Mouse (Mus musculus): ENCODE results near the gene Tmem209. TPM values are rescaled to one million over a fixed set of nuclear protein-coding genes. Genes with fewer than 3 reads are reported as not detected.

The Tmem209 gene
- polyA plus RNA-seq, 1 experiment: 84.7 TPM

GRCm38 (mm10) chr6:30469370-30469769, 40.2 kb downstream of the Tmem209 start:
- TF ChIP-seq POLR2A (IDR thresholded peaks at IDR 0.05; ENCODE audit: low read depth, low read length) (no peak), CTCF (IDR thresholded peaks at IDR 0.05; ENCODE audit: borderline replicate concordance, insufficient read depth, low read length) (no peak)
- H3K27ac ChIP-seq (ENCODE audit: insufficient read depth, low read length): no peak overlapping the region
- no peaks in the 10 kb centered on the region for H3K4me1 ChIP-seq (ENCODE audit: control insufficient read depth, insufficient read depth, low read length)
- H3K4me3 ChIP-seq (ENCODE audit: insufficient read depth, low read length): no peak overlapping the region

- Histone ChIP-seq H3K27ac (ENCODE audit: insufficient read depth, low read length) (no peak overlapping the region), H3K4me1 (ENCODE audit: control insufficient read depth, insufficient read depth, low read length) (no peaks in the 10 kb centered on the region), H3K4me3 (ENCODE audit: insufficient read depth, low read length) (no peak overlapping the region)
- no peak for TF ChIP-seq CTCF (IDR thresholded peaks at IDR 0.05; ENCODE audit: borderline replicate concordance, insufficient read depth, low read length)
- no peak for TF ChIP-seq POLR2A (IDR thresholded peaks at IDR 0.05; ENCODE audit: low read depth, low read length)
These were observed 40.9 kb downstream of the Tmem209 start for GRCm38 (mm10) chr6:30468684-30469083.

- Histone ChIP-seq H3K27ac (ENCODE audit: insufficient read depth, low read length) (no peak overlapping the region), H3K4me3 (ENCODE audit: insufficient read depth, low read length) (no peak overlapping the region), H3K4me1 (ENCODE audit: control insufficient read depth, insufficient read depth, low read length) (no peaks in the 10 kb centered on the region)
- no peak for TF ChIP-seq POLR2A (IDR thresholded peaks at IDR 0.05; ENCODE audit: low read depth, low read length)
These were observed 41.5 kb downstream of the Tmem209 start for GRCm38 (mm10) chr6:30468058-30468457.

DNA sequence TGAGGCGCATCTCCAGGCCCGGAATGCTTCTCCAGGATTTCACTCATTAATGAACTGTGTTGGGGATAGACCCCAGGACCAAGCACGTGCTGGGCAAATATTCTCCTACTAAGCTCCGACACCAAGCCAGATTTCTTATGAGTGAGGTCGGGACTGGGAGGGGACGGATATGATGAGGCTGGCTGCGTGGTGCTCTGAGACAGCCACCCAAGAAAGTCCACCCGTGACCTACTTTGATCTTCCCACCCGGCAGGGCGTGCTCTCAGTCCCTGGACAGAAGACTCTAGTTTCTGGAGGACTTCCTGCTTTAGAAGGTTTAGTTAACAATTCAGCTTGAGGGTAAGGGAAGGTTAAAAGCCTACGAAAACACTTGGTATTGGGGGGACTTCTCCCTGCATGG, 44.0 kb downstream of the Tmem209 start:
- no peak overlapping the region for H3K4me3 ChIP-seq (ENCODE audit: insufficient read depth, low read length)
- no peak overlapping the region for H3K27ac ChIP-seq (ENCODE audit: insufficient read depth, low read length)
- H3K4me1 ChIP-seq (ENCODE audit: control insufficient read depth, insufficient read depth, low read length): peaks cover 2% of the 10 kb centered on the region; the same call in 1 of the 2 replicates
- TF ChIP-seq CTCF (IDR thresholded peaks at IDR 0.05; ENCODE audit: borderline replicate concordance, insufficient read depth, low read length) (no peak), POLR2A (IDR thresholded peaks at IDR 0.05; ENCODE audit: low read depth, low read length) (no peak)

GRCm38 (mm10) chr6:30462822-30463221, 46.8 kb downstream of the Tmem209 start:
- peaks cover 2% of the 10 kb centered on the region; the same call in 1 of the 2 replicates for H3K4me1 ChIP-seq (ENCODE audit: control insufficient read depth, insufficient read depth, low read length)
- TF ChIP-seq CTCF (IDR thresholded peaks at IDR 0.05; ENCODE audit: borderline replicate concordance, insufficient read depth, low read length) (no peak), POLR2A (IDR thresholded peaks at IDR 0.05; ENCODE audit: low read depth, low read length) (no peak)
- H3K4me3 ChIP-seq (ENCODE audit: insufficient read depth, low read length): no peak overlapping the region
- H3K27ac ChIP-seq (ENCODE audit: insufficient read depth, low read length): no peak overlapping the region

DNA sequence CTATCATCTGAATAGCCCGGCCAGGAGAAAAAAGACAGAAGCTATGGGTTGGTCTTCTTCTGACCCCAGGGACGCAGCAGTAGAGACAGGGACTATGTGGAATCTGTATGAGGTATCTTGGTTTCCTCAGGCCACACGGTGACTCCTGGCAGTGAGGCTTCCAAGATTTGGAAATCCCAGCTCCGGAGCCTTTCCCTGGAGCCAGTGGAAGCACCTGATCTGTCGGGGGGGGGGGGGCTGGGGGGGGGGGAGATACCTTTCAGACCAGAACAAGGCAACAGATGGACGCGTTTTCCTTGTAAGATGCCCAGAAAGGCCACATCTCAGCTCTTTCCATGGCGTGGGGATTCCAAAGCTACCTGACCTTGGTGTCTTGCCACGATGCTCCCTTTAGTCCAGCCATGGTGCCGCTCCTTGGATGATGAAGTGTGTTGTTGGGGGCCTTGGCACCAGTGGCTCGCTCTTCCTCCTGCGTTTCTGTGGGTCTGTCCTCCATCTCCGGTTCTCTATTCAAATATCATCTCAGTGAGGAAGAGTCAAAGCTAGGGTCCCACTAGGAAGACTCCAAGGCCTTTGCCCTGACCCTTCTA, 47.7 kb downstream of the Tmem209 start:
- Histone ChIP-seq H3K4me3 (ENCODE audit: insufficient read depth, low read length) (no peak overlapping the region), H3K4me1 (ENCODE audit: control insufficient read depth, insufficient read depth, low read length) (peaks cover 2% of the 10 kb centered on the region; the same call in 1 of the 2 replicates)
- TF ChIP-seq POLR2A (IDR thresholded peaks at IDR 0.05; ENCODE audit: low read depth, low read length) (no peak), CTCF (IDR thresholded peaks at IDR 0.05; ENCODE audit: borderline replicate concordance, insufficient read depth, low read length) (no peak)

GRCm38 (mm10) chr6:30460750-30461446, 48.7 kb downstream of the Tmem209 start:
- Histone ChIP-seq H3K27ac (ENCODE audit: insufficient read depth, low read length) (no peak overlapping the region), H3K4me3 (ENCODE audit: insufficient read depth, low read length) (no peak overlapping the region), H3K4me1 (ENCODE audit: control insufficient read depth, insufficient read depth, low read length) (peaks cover 2% of the 10 kb centered on the region; the same call in 1 of the 2 replicates)
- TF ChIP-seq CTCF (IDR thresholded peaks at IDR 0.05; ENCODE audit: borderline replicate concordance, insufficient read depth, low read length) (no peak), POLR2A (IDR thresholded peaks at IDR 0.05; ENCODE audit: low read depth, low read length) (no peak)

More for the DNA sequence above, 47.7 kb downstream of the Tmem209 start:
- no peak overlapping the region for H3K27ac ChIP-seq (ENCODE audit: insufficient read depth, low read length)

GRCm38 (mm10) chr6:30459811-30460749, 49.5 kb downstream of the Tmem209 start:
- TF ChIP-seq CTCF (IDR thresholded peaks at IDR 0.05; ENCODE audit: borderline replicate concordance, insufficient read depth, low read length): peak; percentile 68
- TF ChIP-seq POLR2A (IDR thresholded peaks at IDR 0.05; ENCODE audit: low read depth, low read length): 0 out of 2 replicates have a peak, but pooled peaks have one; percentile 20
- H3K27ac ChIP-seq (ENCODE audit: insufficient read depth, low read length): no peak overlapping the region
- peak overlapping the region; percentile 40; the same call in 1 of the 2 replicates for H3K4me3 ChIP-seq (ENCODE audit: insufficient read depth, low read length)
- H3K4me1 ChIP-seq (ENCODE audit: control insufficient read depth, insufficient read depth, low read length): peaks cover 2% of the 10 kb centered on the region; the same call in 1 of the 2 replicates

GRCm38 (mm10) chr6:30459056-30459747, 50.4 kb downstream of the Tmem209 start:
- 0 out of 2 replicates have a peak overlapping the region, but pooled peaks have one; percentile 40 for H3K4me3 ChIP-seq (ENCODE audit: insufficient read depth, low read length)
- H3K27ac ChIP-seq (ENCODE audit: insufficient read depth, low read length): no peak overlapping the region
- H3K4me1 ChIP-seq (ENCODE audit: control insufficient read depth, insufficient read depth, low read length): peaks cover 2% of the 10 kb centered on the region; the same call in 1 of the 2 replicates
- no peak for TF ChIP-seq POLR2A (IDR thresholded peaks at IDR 0.05; ENCODE audit: low read depth, low read length)

Data from embryonic fibroblast, embryonic 13.5 days (primary cell).